Mouse (Mus musculus) urinary bladder, postnatal 36 days (tissue): Measurements from ENCODE around the gene Opa3.
A peak's percentile ranks its signal among the peaks of the same experiment; 100 is the strongest.

ENCODE experiments used
- DNase-seq, 2 experiments: peaks; one replicate each; pipeline ENCODE4 v3.0.0; 2022; ENCODE audit warnings: low spot score in 2 of 2, mixed read lengths in 1 of 2

The Opa3 gene

DNA sequence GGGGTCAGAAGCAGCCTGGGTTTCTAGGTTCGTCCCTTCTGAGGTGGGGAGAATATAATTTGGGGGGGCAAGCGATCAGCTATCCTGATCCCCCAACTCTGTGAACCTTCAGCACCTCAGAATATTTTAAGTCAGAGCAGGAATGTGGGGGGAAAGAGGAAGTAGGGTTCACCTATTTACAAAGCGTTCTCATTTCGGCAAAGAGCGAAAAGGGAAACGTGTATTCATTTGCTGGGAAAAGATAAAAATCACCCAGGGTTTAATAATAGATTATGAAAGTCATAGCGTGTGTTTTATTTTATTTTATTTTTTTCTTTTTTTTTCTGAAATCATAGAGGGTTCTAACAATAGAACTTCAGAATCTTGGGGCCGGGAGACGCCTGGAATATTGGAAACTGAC lies 13.2 kb upstream of the Opa3 start:
- no peak for DNase-seq

DNA sequence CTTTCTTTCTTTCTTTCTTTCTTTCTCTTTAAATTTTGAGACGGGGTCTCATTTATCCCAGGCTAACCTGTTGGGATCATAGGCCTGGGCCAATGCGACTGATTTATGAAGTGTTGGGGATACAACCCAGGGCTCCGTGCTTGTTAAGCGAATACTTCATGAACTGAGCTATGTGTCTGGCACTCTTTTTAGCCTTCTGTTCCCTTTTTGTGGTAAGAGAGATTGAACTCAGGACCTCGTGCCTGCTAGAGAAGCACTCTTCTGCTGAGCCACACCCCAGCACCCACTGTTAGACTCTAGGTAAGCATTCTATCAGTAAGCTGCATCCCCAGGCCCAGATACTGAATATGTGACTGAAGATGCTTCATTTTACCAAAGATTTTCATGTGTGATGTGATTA lies 10.6 kb upstream of the Opa3 start:
- DNase-seq, result no peak

DNA sequence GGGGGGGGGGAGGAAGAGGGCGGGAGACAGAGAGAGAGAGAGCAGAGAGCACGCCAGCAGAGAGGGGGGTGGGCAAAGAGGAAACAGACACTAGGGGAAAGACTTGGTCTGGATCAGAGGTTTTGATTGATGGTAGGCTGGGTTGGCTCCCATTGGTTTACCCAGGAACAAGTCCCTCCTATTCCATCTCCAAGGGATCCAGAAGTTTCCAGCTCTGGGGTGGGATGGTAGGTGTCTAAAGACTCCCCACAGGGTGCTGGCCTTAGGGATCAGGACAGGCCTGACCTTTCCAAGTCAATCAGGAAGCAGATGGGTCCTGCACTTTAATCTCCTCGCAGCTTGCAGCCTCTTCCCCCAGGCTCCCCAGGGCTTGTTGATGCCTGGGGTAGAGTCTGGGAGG lies 10.2 kb upstream of the Opa3 start:
- no peak for DNase-seq

DNA sequence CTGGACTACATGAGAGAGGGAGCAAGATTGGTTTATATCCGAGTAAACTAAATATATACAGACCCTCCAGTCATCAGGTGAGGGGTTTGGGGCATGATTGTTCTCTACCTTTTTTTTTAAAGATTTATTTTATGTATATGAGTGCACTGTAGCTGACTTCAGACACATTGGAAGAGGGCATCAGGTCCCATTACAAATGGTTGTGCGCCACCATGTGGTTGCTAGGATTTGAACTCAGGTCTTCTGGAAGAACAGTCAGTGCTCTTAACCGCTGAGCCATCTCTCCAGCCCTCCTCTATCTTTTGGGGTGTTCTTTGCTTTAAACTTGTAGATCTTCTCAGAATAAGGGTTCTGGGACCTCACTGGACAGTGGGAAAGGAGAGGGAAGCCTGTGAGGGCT lies 8.1 kb upstream of the Opa3 start:
- DNase-seq, result no peak

DNA sequence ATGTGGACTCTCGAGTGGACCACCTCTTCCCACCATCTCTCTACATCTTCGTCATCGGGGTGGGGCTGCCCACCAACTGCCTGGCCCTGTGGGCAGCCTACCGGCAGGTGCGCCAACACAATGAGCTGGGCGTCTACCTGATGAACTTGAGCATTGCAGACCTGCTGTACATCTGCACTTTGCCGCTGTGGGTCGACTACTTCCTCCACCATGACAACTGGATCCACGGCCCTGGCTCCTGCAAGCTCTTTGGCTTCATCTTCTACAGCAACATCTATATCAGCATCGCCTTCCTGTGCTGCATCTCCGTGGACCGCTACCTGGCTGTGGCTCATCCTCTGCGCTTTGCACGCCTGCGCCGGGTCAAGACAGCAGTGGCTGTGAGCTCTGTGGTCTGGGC lies 5.9 kb upstream of the Opa3 start:
- DNase-seq, result no peak

DNA sequence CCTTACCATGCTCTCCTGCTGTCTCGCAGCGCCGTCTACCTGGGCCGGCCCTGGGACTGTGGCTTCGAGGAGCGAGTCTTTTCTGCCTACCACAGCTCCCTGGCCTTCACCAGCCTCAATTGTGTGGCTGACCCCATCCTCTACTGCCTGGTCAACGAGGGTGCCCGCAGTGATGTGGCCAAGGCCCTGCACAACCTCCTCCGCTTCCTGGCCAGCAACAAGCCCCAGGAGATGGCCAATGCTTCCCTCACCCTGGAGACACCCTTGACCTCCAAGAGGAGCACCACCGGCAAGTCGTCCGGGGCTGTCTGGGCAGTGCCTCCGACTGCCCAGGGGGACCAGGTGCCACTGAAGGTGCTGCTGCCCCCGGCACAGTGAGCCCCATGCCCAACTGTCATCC lies 5.3 kb upstream of the Opa3 start:
- no peak for DNase-seq

DNA sequence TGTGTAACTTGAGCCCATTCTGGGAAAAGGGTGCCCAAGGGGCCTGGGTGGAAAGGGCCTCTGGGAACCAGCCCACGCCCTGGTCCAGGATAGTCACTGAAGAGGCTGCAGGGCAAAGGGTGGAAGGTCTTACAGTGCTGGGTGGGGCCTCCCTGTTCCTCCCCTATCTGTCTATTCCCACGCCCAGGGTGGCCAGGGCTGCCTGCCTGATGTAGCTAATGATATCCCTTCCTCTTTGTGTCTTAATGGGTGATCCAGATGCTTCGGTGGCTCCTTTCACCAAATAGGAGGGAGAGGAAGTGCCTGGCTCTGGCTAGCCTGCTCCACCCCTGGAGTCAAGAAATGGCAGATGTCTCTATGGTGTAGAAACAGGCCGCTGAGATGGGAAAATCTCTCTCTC lies 3.2 kb upstream of the Opa3 start:
- no peak for DNase-seq

DNA sequence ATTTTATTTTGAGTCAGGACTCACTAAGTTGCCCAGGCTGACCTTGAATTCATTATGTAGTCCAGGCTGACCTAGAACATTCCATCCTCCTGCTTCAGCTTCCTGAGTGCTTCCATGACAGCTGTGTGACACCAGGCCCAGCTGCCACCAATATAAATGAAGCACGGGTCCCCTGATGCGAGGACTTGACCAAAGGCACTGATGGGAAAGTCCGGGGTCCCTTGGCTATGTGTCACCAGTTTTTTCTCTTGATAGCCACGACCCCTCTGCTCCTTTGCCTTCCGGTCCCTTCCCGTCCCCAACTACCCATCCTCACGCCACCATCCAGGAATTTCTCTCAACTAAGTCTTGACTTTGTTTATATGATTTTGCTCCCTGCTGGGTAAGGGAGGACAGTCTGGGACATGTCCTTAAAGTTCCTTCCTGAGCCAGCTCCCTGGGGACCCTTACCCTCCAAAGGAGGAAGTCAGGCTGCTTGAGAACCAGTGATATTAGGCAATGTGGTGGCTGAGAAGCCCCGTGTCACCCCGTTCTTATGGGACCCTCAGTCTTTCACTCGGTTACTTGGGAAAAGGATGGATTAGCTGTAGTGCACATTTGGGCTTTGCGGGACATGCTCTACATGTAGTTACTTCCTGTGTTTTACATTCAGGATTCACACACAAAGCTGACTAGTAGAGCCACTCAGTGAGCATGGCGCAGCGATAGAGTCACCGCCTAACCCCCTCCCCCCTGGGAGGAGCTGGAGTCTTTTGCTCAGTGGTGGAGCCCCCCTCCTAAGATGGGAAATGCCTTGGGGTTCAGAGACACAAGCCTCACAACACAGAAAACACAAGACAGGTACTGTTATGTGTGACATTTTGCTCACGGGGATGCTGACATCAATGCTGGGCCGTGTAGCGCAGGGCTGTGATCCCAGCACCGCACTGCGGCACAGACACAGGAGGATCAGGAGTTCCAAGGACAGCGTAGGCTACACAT lies 1.0 kb upstream of the Opa3 start:
- DNase-seq, result peak; percentile 13 to 28

DNA sequence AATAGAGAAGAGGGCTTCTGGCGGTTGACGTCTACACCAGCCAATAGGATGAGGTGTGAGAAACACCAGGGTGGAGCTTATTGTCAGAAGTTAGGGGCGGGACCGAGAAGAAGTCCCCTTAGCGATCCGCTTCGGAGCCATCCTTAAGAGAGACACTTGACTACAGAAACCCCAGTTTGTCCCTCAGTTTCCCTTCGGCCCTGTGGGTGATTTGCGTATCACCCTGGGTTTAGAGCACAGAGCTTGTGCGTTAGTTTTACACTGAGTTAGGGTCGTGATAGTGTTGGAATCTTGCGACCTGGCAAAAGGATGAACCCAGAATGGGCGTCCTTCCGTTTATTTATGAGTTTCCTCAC lies 637 bp downstream of the Opa3 start:
- DNase-seq, result no peak

DNA sequence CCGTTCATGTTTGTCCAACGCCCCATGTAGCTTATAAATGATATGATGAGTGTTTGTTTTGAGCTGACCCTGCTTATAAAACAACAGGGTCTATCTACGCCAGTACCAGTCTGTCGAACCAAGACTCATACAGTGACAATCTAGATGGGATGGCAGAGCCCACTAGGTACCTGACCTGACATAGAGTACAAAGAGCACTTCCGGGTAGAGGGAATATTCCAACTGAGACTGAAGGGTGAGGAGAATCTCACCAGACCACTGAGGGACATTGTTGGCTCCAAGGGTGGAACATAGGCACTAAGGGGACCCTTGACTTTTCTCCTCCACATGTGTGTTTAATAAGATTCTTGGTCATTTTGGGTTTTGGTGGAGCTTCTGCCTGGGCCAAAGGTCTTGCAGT lies 1.3 kb downstream of the Opa3 start:
- no peak for DNase-seq

DNA sequence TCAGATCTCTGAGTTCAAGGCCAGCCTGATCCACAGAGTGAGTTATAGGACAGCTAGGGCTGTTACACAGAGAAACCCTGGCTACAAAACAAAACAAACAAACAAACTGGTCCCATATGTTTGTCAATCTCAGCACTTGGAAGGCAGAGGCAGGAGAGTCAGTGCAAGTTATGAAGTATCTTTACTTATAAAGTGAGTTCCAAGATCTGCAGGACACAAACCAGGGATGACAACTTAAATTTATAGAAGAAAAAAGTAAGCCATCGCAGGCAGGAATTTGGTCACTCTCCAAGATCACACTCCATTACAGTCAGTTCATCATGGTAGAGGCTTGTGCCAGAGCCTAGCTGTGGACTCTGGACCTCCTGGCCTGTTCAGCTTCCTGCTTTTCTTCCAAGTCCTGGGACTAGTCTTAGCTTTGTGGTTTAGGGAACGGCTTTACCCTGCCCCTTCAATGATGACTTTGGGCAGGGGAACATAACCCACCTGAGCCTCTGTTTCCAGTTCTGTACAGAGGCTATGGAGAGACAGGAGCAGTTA lies 2.0 kb downstream of the Opa3 start:
- no peak for DNase-seq

DNA sequence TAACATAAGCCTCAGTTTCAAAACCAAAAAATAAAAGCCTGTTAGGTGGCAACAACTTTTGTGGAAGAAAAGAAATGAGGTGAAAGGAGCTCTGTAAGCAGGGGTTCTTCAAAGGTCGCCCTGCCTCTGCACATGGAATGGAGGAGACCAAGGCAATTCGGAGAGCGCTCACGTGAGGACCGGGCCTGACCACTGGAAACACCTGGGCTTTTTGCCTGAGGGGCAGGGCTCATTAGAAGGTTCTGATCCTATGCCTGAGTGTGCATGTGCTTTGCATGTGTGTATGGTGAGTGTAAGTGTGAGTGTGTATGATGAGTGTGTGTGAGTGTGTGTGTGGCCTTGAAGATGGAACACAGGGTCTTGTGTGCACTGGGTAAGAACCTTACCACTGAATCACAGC lies 2.8 kb downstream of the Opa3 start:
- DNase-seq, result no peak

DNA sequence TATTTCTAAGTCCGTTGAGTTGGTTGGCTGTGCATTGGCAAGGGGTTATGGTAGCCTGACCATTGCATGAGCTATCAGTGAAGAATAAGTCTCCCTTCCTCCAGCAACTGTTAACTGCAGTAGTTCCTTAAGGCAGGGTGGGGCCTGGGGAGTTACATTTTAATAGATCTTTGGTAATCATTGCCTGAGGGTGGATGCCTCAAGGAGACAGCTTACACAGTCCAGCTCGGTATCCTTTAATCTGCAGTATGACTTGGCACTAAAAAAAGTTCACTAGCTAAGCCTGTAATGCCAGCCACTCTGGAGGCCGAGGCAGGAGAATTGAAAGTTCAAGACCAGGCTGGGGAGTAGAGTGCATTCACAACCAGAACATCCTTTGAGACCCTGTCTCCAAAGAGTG lies 3.7 kb downstream of the Opa3 start:
- no peak for DNase-seq

DNA sequence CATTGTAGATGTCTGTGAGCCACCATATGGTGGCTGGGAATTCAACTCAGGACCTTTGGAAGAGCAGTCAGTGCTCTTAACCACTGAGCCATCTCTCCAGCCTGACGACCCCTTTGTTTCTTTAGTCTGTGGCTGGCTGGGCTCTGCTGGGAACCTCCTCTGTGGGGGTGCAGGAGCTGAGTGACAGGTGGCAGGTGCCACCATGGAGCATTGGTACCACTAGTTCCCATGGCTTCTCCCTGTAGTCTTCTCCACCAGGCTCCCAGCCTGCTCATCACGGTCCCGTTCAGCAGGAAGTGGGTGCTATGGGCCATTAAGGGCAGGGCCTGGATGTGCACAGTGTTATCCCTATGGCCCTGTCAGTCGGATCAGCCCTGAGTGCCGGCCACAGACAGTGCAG lies 6.5 kb downstream of the Opa3 start:
- DNase-seq, result no peak

DNA sequence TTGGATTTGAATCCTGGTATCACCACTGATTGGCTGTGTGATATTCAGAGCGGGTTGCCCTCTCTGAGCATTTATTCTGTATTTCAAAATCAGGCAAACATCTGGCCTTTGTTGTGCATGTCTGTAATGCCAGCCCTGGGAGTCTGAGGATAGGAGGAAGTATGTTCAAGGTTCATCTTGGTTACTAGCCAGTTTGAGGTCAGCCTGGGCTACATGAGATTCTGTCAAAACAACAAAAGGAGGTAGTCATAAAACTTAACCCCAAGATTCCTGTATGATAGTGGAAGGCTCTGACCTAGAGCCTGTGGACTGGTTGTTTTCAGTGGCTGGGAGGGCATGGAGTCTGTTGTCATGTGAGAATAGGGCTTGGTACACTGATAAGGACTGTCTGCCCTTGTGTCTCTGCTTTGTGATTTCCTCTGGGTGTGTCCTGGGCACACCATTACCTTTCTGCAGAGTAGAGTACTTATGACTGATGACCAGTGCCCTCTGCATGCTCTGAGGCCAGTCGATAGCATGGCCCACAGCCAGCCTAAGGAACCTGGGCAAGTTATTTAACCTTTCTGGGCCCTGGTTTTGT lies 7.0 kb downstream of the Opa3 start:
- DNase-seq, result no peak

DNA sequence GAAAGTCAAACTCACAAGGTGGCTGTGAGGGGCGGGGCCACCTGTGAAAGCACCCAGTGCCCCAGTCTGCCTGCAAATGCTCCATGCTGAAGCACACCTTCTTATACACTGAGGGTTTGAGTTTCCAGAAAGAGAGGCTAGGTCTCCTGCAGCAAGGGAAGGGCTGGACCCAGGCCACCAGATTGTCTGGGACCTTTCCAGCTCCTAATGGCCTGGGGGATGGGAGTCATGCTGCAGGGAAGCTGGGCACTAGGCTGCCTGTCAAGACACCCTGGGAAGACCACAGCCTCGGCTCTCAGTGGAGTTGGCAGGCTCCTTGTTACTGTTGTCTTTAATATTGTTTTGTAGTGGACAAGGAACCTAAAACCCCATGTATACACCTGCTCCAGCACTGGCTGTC lies 8.3 kb downstream of the Opa3 start:
- DNase-seq, result no peak

DNA sequence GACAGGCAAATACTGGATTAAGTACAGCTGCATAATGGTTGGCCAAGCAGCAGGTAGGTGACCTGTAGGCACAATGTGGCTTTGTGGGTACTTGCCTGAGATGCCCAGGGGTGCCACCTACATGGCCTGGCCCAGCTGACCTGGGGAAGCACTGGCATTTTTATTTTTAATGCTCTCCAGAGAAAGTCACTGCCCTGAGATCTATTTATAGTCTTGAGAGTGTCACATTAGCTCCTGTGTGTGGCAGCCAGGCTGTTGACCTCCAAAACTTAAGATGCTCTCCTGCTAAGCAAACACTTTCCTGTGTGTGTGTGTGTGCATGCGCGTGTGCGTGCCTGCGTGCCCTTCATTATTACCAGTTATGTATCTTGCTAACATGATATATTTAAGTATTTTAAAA lies 10.2 kb downstream of the Opa3 start:
- DNase-seq, result no peak

DNA sequence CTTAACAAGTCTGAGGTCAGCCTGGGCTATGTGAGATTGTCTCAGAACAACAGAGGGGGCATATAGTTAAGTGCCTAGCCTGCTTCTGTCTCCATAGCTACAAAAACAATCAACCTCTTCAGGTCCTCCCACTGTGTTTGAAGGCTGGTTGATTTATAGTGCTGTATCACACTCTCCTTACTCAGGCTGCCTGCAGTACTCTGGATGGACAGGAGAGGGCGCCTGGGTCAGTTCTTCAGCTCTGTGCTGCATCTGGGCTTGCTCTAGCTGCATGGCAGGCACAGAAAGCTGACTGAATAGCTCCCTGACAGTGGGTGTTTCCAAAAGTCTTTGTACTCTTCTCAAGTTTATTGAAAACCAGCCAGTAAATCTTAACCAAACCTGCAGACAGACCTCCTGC lies 11.3 kb downstream of the Opa3 start:
- DNase-seq, result peak; percentile 86 to 87

DNA sequence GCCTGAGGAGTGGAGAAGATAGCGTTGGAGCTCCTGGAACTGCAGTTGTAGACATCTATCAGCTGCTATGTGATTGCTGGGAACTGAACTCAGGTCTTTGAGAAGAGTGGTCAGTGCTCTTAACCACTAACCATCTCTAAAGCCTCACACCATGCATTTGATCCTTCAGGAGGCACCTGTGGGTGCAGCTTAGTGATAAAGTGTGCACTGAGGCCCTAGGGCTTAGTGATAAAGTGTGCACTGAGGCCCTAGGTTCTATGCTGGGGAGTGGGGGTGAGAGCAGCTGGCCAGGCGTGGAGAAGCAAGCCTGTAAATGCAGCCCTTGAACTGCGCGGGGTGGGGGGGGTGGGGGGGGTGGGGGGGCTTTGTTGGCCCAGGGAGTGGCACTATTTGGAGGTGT lies 11.9 kb downstream of the Opa3 start:
- DNase-seq, result no peak

DNA sequence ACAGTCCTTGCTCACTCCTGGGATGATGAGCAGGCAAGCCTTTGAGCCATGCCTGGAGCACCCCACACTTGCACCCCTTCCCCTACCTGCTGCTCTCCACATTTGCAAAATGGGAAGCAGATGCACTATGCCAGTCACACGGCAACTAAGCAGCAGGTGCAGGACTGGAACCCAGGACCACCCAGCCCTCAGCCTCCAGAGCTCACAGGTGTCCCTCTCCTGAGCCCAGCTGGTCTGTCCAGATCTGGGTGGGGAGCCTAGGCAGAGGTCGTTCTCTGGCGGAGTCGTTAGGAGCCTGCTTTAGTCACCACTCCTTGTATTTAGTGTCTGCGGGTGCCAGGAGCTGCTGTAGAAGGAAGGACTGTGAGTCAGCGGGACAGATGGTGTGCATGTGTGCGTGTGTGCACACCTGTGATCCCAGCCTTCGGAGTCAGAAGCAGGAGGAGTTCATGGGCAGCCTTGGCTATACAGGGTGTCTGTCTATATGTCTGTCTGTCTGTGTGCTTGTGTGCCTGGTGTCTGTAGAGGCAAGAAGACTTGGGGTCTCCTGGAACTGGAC lies 12.8 kb downstream of the Opa3 start:
- DNase-seq, result no peak

DNA sequence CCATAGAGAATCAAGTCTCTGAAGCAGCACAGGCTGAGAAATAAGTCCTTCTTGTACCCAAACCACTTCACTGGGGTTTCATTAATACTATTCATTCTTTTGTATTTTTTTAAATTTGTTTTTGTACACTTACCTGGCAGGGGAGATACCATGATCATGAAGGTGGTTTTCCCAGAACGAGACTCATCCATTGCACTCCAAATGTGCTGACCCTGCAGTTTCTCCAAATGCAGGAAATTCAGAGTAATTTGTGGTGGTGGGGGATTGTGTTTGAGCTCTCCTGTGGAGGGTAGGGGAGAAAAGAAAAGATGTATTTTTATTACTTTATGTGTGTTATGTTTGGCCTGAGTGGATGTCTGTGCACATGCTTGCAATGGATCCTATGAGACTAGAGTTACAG lies 13.9 kb downstream of the Opa3 start:
- DNase-seq, result no peak

DNA sequence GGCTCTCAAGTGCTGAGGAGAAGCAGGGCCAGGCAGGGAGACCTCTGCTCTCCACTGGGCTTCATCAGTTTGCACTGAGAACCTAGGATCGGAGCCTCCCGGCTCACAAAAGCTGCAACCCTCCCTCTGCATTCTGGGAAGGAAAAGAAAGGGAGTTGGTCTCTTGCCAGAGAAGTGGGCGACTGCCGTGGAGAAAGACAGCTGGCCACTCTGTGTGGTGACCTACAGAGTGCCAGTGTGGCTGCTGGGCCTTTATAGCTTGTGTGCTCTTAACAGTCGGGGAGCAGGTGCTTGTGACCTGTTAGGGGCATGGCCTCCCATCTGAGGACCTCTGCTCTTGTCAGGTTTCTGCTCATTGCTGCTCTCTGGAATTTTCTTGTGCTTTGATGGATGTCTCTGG lies 15.7 kb downstream of the Opa3 start:
- no peak for DNase-seq

DNA sequence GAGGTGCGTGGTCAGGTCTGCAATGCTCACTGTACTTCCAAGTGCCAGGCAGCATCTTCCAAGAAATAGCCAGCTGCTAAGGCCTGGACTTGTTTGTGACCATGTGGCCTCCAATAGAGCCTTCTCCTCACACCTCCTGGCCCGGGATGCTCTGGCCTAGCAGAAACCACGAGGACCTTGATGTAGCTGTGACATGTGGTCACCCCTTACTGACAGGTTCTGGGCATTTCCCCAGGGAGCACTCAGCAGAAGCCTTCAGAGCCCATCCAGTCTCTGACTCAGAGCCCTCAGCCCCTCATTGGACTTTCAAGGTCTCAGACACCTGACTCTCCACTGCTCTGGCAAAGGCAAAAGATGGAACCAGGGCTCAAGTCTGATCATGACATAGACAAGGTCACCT lies 16.9 kb downstream of the Opa3 start:
- DNase-seq, result no peak
